Mouse (Mus musculus): ENCODE measurements at regions not wholly inside any gene's neighbourhood (a gene's known extent, or its start where the extent isn't known, plus 50 kb on each side); places are given as distances from the start of the nearest gene placed in this dataset.
"Not testable (repeated sequence)": the region's sequence is repeated elsewhere in the genome, so short reads cannot be mapped to it uniquely, and the experiment has no call there.

DNA sequence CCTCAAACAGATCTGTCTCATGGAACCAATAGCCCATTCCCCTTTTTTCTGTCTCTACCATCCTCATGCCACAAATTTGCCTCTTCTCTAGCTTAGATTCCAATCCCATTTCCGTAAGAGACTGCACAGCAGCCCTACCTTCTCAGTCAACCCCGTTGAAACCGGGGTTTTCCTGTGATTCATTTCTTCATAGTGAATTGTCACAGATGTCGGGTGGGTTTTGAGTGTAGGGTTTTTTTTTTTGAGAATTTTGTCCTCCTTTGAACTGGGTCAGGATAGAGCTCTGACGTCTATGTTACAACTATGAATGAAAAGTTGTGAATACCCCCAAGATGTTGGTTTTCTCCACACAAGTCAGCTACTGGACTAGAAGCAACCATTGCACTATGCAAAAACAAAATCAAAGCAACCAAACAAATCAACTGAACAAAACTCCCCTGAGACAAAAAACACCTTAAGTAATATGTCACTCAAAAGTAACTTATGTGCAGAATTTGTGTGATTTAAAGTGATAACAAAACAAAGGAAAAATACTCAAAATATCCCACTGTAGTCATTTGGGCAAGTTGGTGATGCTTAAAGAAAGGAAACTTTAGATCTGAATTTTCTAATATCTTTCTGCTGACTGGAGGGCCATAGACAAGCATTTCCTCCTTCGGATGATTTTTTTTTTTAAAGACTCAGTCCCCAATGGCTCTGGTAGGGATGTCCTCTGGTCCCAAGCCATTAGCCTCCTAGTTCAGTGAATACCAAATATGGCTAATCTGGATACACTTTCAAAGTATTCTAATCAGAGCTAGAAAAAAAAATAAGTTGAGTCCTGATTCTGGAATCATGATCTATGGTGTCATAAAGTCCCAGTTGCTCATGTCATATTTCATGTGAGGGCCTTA, 120.7 kb upstream of the Tet2 start:
- no peak for DNase-seq

- DNase-seq, result no peak
These were observed 128.0 kb upstream of the Tet2 start for GRCm38 (mm10) chr3:133672742-133673447.

- no peak for DNase-seq
These were observed 133.0 kb upstream of the Tet2 start for GRCm38 (mm10) chr3:133677892-133678291.

DNA sequence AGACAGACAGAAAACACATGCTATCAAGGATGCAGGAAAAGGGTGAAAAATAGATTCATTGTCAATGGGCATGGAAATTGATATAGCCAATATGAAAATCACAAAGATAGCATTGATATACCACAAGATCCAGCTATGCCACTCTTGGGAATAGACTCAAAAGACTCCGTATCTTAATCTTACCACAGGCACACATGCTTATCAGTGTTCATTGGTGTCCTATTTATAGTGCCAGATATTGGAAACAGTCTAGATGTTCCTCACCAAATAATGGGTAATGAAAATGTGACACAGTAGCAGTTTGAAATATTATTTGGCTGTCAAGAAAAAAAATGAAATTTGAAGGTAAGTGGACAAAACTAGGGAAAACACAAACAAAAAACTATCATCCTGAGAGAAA, 135.0 kb upstream of the Tet2 start:
- no peak for DNase-seq

GRCm38 (mm10) chr3:133680343-133680742, 135.4 kb upstream of the Tet2 start:
- no peak for DNase-seq

GRCm38 (mm10) chr3:133680805-133681204, 135.9 kb upstream of the Tet2 start:
- no peak for DNase-seq

GRCm38 (mm10) chr3:133684196-133684743, 139.3 kb upstream of the Tet2 start:
- DNase-seq, result no peak

- no peak for DNase-seq
These were observed 139.8 kb upstream of the Tet2 start for GRCm38 (mm10) chr3:133684747-133685146.

- DNase-seq, result no peak
These were observed 140.5 kb upstream of the Tet2 start for GRCm38 (mm10) chr3:133685393-133685792.

- no peak for DNase-seq
These were observed 149.1 kb upstream of the Tet2 start for GRCm38 (mm10) chr3:133694057-133694456.

- DNase-seq, result no peak
These were observed 151.2 kb upstream of the Tet2 start for GRCm38 (mm10) chr3:133696122-133696521.

DNA sequence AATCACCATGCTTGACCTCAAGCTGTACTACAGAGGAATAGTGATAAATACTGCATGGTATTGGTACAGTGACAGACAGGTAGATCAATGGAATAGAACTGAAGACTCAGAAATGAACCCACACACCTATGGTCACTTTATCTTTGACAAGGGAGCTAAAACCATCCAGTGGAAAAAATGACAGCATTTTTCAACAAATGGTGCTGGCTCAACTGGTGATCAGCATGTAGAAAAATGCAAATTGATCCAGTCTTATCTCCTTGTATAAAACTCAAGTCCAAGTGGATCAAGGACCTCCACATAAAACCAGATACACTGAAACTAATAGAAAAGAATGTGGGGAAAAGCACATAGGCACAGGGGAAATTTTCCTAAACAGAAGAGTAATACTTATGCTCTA, 159.9 kb upstream of the Tet2 start:
- DNase-seq, result not testable (repeated sequence)

- DNase-seq, result no peak
These were observed 166.6 kb upstream of the Tet2 start for GRCm38 (mm10) chr3:133711518-133711917.

- DNase-seq, result no peak
These were observed 177.8 kb upstream of the Tet2 start for GRCm38 (mm10) chr3:133722550-133723290.

- DNase-seq, result no peak
These were observed 181.9 kb upstream of the Tet2 start for GRCm38 (mm10) chr3:133726831-133727230.

DNA sequence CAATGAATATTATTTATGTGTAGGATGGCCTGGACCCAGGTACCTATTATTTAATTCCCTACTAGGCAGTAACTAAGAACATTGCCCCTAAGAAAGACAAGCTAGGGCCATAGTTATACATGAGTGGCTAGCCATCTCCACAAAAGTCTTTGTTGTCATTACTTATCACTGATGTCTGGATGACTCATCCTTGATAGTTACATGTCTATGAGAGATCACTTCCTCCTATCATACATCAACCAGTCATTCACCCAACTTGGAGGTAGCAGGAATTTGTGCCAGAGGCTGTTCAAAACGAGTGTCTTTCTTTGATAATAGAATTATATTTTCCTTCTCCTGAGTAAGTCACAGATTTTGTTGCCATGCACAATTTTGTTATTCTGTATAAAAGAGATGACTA, 190.7 kb upstream of the Tet2 start:
- DNase-seq, result no peak

DNA sequence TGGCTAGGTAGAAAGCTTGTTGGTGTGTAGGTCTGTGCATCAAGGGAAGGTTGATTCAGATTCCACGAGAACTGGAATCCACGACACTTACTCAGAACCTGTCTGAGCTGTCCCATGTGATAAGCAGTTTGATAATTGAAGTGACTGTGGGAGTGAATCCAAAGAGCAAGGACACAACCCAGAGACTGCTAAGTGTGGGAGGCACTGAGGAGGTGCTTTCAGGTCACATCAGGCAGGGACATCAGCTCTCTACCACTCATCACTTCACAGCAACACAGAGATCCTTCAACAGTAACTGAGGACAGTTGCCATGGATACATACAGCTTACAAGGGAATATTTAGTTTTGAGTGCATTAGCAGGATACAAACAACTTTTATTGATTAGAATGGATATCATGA, 194.0 kb upstream of the Tet2 start:
- DNase-seq, result no peak

DNA sequence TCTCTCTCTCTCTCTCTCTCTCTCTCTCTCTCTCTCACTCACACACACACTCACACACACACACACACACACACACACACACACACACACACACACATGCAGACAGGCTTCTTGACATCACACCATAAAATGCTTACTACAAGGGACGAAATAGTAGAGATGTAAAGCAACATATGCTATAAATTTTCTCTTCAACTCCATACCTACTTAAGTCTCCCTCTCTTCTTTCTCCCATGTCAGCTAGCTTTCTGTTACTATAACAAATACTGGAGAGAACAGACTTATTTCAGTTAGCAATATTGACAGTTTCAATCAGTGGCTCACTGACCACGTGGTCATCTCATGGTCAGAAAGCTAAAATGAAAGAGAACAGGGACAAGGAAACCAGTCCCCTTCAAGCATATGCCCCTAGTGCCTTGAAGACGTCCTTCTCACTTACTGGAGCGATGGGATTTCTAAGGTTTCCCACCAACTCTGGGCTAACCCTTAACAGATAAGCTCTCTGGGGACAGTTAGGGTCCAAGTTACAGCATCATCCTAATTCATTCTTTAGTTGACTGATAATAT, 199.7 kb upstream of the Tet2 start:
- DNase-seq, result no peak

DNA sequence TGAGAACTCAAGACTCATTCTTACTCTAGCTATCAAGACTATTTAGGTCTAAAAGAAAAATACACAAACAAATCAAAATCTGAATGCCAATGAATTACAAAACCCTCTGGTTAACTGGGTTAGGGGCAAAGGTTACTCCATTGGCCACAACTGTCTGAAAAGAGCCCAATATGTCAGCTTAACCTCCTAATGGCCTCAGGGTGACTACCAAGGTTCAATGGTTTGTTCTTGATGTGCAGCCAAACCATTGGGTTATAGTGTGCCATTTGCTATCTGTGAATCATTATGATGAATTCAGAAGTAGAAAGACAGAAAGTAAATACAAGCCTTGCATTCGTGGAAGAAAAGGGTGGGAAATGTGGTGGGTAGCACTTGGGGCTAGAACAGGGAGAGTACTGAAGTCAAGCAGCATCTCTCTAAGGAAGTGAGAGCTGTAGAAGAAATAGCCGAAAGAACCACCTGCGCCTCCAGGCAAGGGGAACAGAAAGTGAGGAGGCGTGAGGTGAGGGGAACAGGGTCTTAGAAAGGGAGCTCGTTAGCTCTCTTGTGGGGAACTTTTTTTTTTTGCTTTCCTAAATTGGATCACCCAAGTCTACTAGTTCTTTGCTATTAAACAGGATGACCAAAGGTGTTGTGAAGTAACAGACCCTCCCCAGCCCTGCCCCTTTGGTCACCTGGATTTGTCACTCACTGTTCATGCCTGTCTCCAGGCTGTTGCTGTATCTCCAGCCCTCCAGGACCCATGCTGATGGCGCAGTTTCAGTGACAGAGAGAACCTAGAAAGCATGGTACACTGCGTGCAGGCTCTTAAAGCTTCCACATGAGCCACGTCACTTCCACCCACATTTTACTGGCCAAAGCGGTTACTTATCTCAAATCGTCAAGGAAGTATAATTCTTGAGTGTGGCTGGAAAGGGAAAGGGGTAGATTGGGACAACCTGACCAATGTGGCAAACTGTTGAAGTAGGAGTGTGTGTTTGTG, 204.1 kb upstream of the Tet2 start:
- no peak for DNase-seq

GRCm38 (mm10) chr3:133750061-133750460, 205.1 kb upstream of the Tet2 start:
- DNase-seq, result no peak

DNA sequence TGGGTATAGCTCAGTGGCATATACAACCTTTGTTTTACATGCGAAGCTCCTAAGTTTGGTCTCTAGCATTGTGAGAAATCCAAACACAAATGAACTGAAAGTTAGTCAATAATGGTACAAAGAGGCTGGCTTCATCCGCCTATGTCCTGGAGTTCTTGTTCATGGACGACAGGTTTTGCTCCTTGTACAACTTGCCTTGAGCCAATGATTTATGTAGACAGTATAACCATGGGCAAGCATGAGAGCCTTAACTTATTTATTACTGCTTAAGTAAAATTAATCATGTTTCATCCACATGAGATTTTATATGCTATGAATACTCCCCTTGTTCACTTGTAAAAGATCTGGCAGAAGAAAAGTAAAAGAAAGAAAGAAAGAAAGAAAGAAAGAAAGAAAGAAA, 205.7 kb upstream of the Tet2 start:
- DNase-seq, result no peak

- DNase-seq, result no peak
These were observed 206.1 kb upstream of the Tet2 start for GRCm38 (mm10) chr3:133751011-133751410.
